Mouse (Mus musculus) embryonic fibroblast, embryonic 13.5 days (primary cell): ENCODE data around the gene Prpf6.

Experiments used
- CTCF ChIP-seq: IDR thresholded peaks from 2 replicates; pipeline ENCODE4 v1.5.1; 2011; ENCODE audit warnings: mild to moderate bottlenecking, control low read depth, low read length, moderate library complexity, borderline replicate concordance; ENCODE audit not compliant: insufficient read depth
- POLR2A ChIP-seq: IDR thresholded peaks from 2 replicates; pipeline ENCODE4 v1.6.1; 2011; ENCODE audit warnings: low read depth, mild to moderate bottlenecking, control low read depth, low read length, moderate library complexity

DNA sequence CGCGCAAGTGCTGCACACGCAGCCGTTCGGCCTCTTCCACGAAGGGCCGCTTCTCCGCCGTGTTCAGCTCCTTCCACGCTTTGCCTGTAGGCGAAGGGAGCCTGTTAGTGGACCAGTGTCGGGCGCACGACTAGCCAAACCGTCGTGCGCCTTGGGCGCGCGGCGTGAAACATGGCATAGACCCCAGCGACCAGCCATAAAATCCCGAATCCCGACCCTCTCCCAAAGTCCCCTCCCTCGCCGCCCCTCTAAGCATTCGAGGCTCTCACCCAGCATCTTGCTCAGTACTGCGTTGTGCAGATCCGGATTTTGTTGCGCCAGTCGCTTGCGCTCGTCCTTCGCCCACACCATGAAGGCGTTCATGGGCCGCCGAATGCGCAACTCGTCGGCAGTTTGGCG, 79.2 kb downstream of the Prpf6 start:
- TF ChIP-seq CTCF, result no peak
- TF ChIP-seq POLR2A, result no peak
